Mouse (Mus musculus) E14TG2a.4 (cell line): ENCODE results near the gene Lysmd2.

ENCODE experiments used
- H3K27me3 ChIP-seq: 2 replicates; pipeline ENCODE4 v1.6.1; 2014; ENCODE audit warnings: low read length, control low read depth; ENCODE audit not compliant: insufficient read depth
- H3K36me3 ChIP-seq: 2 replicates; pipeline ENCODE4 v1.6.1; 2014; ENCODE audit warnings: low read length, control low read depth; ENCODE audit not compliant: insufficient read depth
- H3K4me1 ChIP-seq: replicated peaks from 2 replicates; pipeline ENCODE4 v1.6.1; 2014; ENCODE audit warnings: low read depth, low read length, control low read depth
- H3K4me3 ChIP-seq: replicated peaks from 2 replicates; pipeline ENCODE4 v1.5.1; 2014; ENCODE audit warnings: mild to moderate bottlenecking, low read length
- H3K9me3 ChIP-seq: 2 replicates; pipeline ENCODE4 v1.6.1; 2014; ENCODE audit warnings: low read length, control low read depth
- CTCF ChIP-seq: conservative IDR thresholded peaks from 2 replicates; pipeline ENCODE4 v1.5.1; 2014; ENCODE audit warnings: low read length
- NANOG ChIP-seq: IDR thresholded peaks from 2 replicates; pipeline ENCODE4 v1.6.1; 2014; ENCODE audit warnings: borderline replicate concordance, low read length, mixed read lengths
- POU5F1 ChIP-seq: IDR thresholded peaks from 2 replicates; pipeline ENCODE4 v1.6.1; 2014; ENCODE audit warnings: low read length, borderline replicate concordance

Gene Lysmd2

GRCm38 (mm10) chr9:75625556-75626307 lies at the start of gene Lysmd2:
Lysmd2 (plus strand) TSS chr9:75625741.
- Histone ChIP-seq H3K4me3 (peak within 1 kb of the TSS; percentile 88), H3K27me3 (peaks cover 54% of the 10 kb centered on the region), H3K4me1 (peaks cover 13% of the 10 kb centered on the region), H3K9me3 (no peaks in the 10 kb centered on the region), H3K36me3 (no peaks in the 10 kb centered on the region)
- TF ChIP-seq CTCF, result no peak
- TF ChIP-seq POU5F1, result no peak
- no peak for TF ChIP-seq NANOG

DNA sequence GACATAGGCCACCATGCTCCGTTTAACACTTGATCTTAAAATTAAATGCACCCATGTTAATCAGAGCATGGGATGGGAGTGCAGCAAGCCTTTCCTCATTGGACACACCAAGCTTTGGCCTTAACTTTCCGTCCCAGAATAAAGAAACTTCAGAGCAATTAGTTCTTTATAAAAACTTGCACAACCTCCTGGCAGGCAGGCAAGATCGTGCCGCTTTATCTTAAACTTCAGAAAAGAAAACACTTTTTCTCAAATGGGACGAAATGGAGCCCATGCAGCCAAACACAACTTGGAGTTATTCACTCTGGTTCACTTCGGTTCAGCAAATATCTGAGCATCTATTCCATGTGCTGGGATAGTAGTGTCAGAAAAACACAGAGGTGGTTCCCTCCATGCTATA lies 46.2 kb upstream of the Lysmd2 start:
- TF ChIP-seq CTCF, result no peak
- TF ChIP-seq POU5F1, result no peak
- TF ChIP-seq NANOG, result no peak
- no peaks in the 10 kb centered on the region for H3K27me3 ChIP-seq
- H3K36me3 ChIP-seq, result no peaks in the 10 kb centered on the region
- no peaks in the 10 kb centered on the region for H3K4me1 ChIP-seq
- H3K4me3 ChIP-seq, result no peak overlapping the region
- H3K9me3 ChIP-seq, result peaks cover 13% of the 10 kb centered on the region

DNA sequence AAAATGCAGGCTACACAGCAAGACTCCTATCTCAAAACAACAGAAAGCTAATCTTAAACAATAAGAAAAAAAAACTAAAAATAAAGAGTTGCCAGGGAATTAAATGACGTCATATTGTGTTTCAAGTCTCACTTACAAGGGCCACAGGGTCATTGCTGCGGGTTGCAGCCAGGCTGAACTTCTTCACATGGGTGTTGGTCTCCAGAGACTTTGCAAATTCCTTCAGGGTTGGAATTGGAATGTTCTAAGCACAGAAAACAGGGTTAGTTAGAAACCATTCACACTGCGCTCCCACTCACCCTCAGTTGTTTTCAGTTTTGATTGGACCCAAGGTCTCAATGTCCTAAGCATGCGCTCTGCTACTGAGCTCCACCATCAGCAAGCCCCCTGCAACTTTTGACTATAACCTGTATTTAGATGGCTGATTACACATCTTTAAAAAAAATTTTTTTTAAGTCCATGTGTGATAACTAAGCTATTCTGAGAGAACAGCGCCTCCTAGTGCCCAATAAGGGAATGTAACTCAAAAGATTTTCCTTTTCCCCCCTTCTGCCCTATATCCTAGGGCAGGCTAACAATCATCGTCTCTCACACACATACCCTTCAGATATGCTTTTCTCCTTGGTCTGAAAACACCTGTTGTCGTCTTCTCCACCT lies 43.7 kb upstream of the Lysmd2 start:
- Histone ChIP-seq H3K4me3 (no peak overlapping the region), H3K27me3 (no peaks in the 10 kb centered on the region), H3K4me1 (no peaks in the 10 kb centered on the region), H3K9me3 (peaks cover 2% of the 10 kb centered on the region; the same call in 1 of the 2 replicates), H3K36me3 (no peaks in the 10 kb centered on the region)
- no peak for TF ChIP-seq NANOG
- TF ChIP-seq CTCF, result peak; percentile 95

- TF ChIP-seq NANOG, result no peak
- no peak for TF ChIP-seq CTCF
- TF ChIP-seq POU5F1, result no peak
- no peaks in the 10 kb centered on the region for H3K27me3 ChIP-seq
- H3K9me3 ChIP-seq, result 0 out of 2 replicates have a peak, but pooled peaks cover 4% of the 10 kb centered on the region
- no peaks in the 10 kb centered on the region for H3K36me3 ChIP-seq
- peak overlapping the region; percentile 11; the same call in 1 of the 2 replicates for H3K4me3 ChIP-seq
- H3K4me1 ChIP-seq, result peaks cover 15% of the 10 kb centered on the region
Observed at GRCm38 (mm10) chr9:75589850-75590790, 35.4 kb upstream of the Lysmd2 start.

- H3K27me3 ChIP-seq, result peaks cover 7% of the 10 kb centered on the region; the same call in 1 of the 2 replicates
- H3K4me3 ChIP-seq, result no peak overlapping the region
- peaks cover 15% of the 10 kb centered on the region for H3K4me1 ChIP-seq
- H3K36me3 ChIP-seq, result no peaks in the 10 kb centered on the region
- TF ChIP-seq CTCF (no peak), NANOG (no peak)
- 0 out of 2 replicates have a peak, but pooled peaks cover 4% of the 10 kb centered on the region for H3K9me3 ChIP-seq
Observed at GRCm38 (mm10) chr9:75593481-75593880, 32.1 kb upstream of the Lysmd2 start.

DNA sequence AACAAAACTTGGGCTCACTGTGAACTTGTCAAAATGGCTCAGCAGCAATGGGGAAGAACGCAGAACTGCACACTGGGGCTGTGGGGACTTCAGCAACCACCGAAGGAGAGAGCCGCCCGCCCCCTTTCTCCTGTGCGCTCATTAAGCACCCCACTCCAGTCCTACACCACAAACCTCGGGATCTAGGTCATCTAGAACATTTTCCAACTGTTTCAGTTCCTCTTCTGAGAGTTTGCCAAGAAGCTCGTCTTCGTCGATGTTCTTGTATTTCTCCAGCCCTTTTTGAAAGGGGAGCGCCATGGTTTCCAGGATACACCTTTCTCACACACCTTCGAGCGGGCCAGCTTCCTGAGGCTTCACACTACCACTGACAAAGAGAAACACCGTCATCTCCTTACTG lies 28.5 kb upstream of the Lysmd2 start:
- H3K4me3 ChIP-seq, result no peak overlapping the region
- H3K9me3 ChIP-seq, result no peaks in the 10 kb centered on the region
- TF ChIP-seq CTCF, result no peak
- no peak for TF ChIP-seq NANOG
- TF ChIP-seq POU5F1, result no peak
- H3K36me3 ChIP-seq, result no peaks in the 10 kb centered on the region
- H3K27me3 ChIP-seq, result peaks cover 11% of the 10 kb centered on the region; the same call in 1 of the 2 replicates
- H3K4me1 ChIP-seq, result peaks cover 5% of the 10 kb centered on the region

GRCm38 (mm10) chr9:75597596-75597995 lies 27.9 kb upstream of the Lysmd2 start:
- Histone ChIP-seq H3K9me3 (no peaks in the 10 kb centered on the region), H3K4me1 (peaks cover 5% of the 10 kb centered on the region), H3K36me3 (no peaks in the 10 kb centered on the region), H3K4me3 (no peak overlapping the region), H3K27me3 (peaks cover 11% of the 10 kb centered on the region; the same call in 1 of the 2 replicates)
- TF ChIP-seq POU5F1 (no peak), NANOG (no peak), CTCF (no peak)

- Histone ChIP-seq H3K36me3 (no peaks in the 10 kb centered on the region), H3K9me3 (no peaks in the 10 kb centered on the region), H3K27me3 (peaks cover 11% of the 10 kb centered on the region; the same call in 1 of the 2 replicates), H3K4me3 (no peak overlapping the region), H3K4me1 (peaks cover 5% of the 10 kb centered on the region)
- no peak for TF ChIP-seq CTCF
- no peak for TF ChIP-seq POU5F1
- no peak for TF ChIP-seq NANOG
Observed at GRCm38 (mm10) chr9:75599191-75599841, 26.2 kb upstream of the Lysmd2 start.
